Mouse (Mus musculus) lung, adult 2 months (tissue): ENCODE measurements around the gene Cyth4.
A peak's percentile ranks its signal among the peaks of the same experiment; 100 is the strongest.

ENCODE experiments used
- CTCF ChIP-seq: fragments of 200-500 bp; IDR thresholded peaks from 2 replicates; pipeline ENCODE4 v1.5.1; 2011; ENCODE audit warnings: mild to moderate bottlenecking, low read length, control low read depth; ENCODE audit not compliant: insufficient read depth
- POLR2A ChIP-seq: fragments of 200-500 bp; IDR thresholded peaks from 2 replicates; pipeline ENCODE4 v1.6.1; 2011; ENCODE audit warnings: low read depth, mild to moderate bottlenecking, control low read depth, low read length, borderline replicate concordance; ENCODE audit errors: extremely low read depth

DNA sequence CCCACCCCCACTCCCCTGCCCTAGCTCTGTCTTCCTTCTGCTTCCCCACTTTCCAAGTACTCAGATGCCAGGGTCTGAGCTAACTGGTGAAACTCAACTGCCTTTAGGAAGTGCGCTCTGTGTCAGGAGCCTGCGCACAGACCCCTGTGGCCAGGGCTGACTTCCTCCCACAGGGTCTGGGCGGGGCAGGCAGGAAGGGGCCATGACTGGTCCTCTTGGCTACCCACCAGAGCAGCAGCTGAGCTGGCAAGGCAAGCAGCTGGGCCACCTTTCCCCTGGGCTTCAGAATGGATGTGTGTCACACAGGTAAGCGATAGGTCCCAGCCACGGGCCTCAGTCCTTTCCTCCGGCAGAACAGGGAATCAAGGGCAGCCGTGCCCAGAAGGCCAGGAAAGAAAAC, at the start of gene Cyth4:
- TF ChIP-seq CTCF: no peak
- peak; percentile 69; the same call in 1 of the 2 replicates for TF ChIP-seq POLR2A
